Comparison of ENCODE assay signal across 8 mouse cellular contexts in genomic region chr8:50293501-50293900, GRCm38 (mm10).
DNase-seq lines count a peak whose midpoint lies in the region; ATAC-seq and TF ChIP-seq lines count a peak whose summit lies in the region.

No protein-coding gene starts in this region.

- H3K9ac ChIP-seq in forebrain, embryonic 15.5 days (replicated peaks): no peak overlapping the region
- H3K9ac ChIP-seq in neural tube, embryonic 14.5 days (replicated peaks; ENCODE audit: low read depth, low read length): no peak overlapping the region

- 1% methylated on average over 4 of the region's 4 CpGs for WGBS in forebrain, embryonic 15.5 days
- 5% methylated on average over 4 of the region's 4 CpGs for WGBS in kidney, adult 2 months
- WGBS in neural tube, embryonic 14.5 days: 3% methylated on average over 4 of the region's 4 CpGs

- DNase-seq in thymus, postnatal 14 days: peak; percentile 20
- DNase-seq in thymus, adult 18-20 months: no peak
- DNase-seq in c-Kit-positive CD71-positive TER-119-positive erythroid progenitor cells, embryonic 14.5 days (ENCODE audit: low spot score): peak; percentile 41
- DNase-seq in kidney, adult 2 months: peak; percentile 71
- peak; percentile 51 for DNase-seq in left cerebral cortex, postnatal 4 days
- DNase-seq in natural killer cell, adult 2 months (ENCODE audit: low spot score in 2 of 2): no peak

- H3K4me1 ChIP-seq in forebrain, embryonic 15.5 days: no peaks in the 10 kb centered on the region
- H3K4me1 ChIP-seq in kidney, adult 2 months (ENCODE audit: control insufficient read depth, insufficient read depth, low read length): no peaks in the 10 kb centered on the region
- no peaks in the 10 kb centered on the region for H3K4me1 ChIP-seq in neural tube, embryonic 14.5 days (ENCODE audit: control insufficient read depth, insufficient read depth, low read length)

- no peaks in the 10 kb centered on the region for H3K9me3 ChIP-seq in forebrain, embryonic 15.5 days
- H3K9me3 ChIP-seq in neural tube, embryonic 14.5 days (ENCODE audit: control insufficient read depth, low read length): no peaks in the 10 kb centered on the region

- 0 out of 2 replicates have a peak, but pooled peaks have one; percentile 17 for TF ChIP-seq CTCF in kidney, adult 2 months (conservative IDR thresholded peaks at IDR 0.05; ENCODE audit: insufficient read depth, insufficient read length, low read depth, low read length)

- no peaks in the 10 kb centered on the region for H3K36me3 ChIP-seq in forebrain, embryonic 15.5 days
- H3K36me3 ChIP-seq in kidney, adult 2 months (ENCODE audit: control insufficient read depth, insufficient read depth, low read length): no peaks in the 10 kb centered on the region
- no peaks in the 10 kb centered on the region for H3K36me3 ChIP-seq in neural tube, embryonic 14.5 days (ENCODE audit: control insufficient read depth, insufficient read depth, low read length)

- H3K27ac ChIP-seq in forebrain, embryonic 15.5 days (replicated peaks): no peak overlapping the region
- no peak overlapping the region for H3K27ac ChIP-seq in kidney, adult 2 months (ENCODE audit: insufficient read depth, low read depth, low read length)
- H3K27ac ChIP-seq in neural tube, embryonic 14.5 days (ENCODE audit: low read depth, low read length): no peak overlapping the region

- intact Hi-C loops in left cerebral cortex, postnatal 4 days (cut with DNase I): no loop called here

- no peak overlapping the region for H3K4me3 ChIP-seq in forebrain, embryonic 15.5 days
- no peak overlapping the region for H3K4me3 ChIP-seq in kidney, adult 2 months (ENCODE audit: insufficient read depth, low read depth, low read length)
- no peak overlapping the region for H3K4me3 ChIP-seq in neural tube, embryonic 14.5 days (ENCODE audit: low read depth, low read length)

- ATAC-seq in forebrain, embryonic 15.5 days (replicated peaks): peak; percentile 88
- peak; percentile 90 for ATAC-seq in neural tube, embryonic 14.5 days (ENCODE audit: low read depth)

- H3K27me3 ChIP-seq in forebrain, embryonic 15.5 days: no peaks in the 10 kb centered on the region
- no peaks in the 10 kb centered on the region for H3K27me3 ChIP-seq in kidney, adult 2 months (replicated peaks; ENCODE audit: control insufficient read depth, insufficient read depth, low read length)
- H3K27me3 ChIP-seq in neural tube, embryonic 14.5 days (ENCODE audit: control insufficient read depth, insufficient read depth, low read length): no peaks in the 10 kb centered on the region

- no peak overlapping the region for H3K4me2 ChIP-seq in forebrain, embryonic 15.5 days (replicated peaks)
- H3K4me2 ChIP-seq in neural tube, embryonic 14.5 days (ENCODE audit: low read depth, low read length): no peak overlapping the region

- no peak for TF ChIP-seq POLR2A in kidney, adult 2 months (IDR thresholded peaks at IDR 0.05; ENCODE audit: low read depth, low read length)

Comparison
In these comparisons a context has a peak if more than half of its experiments do, and no peak if none do; other contexts are left out.
1. DNase-seq: peak in thymus, postnatal 14 days (single experiment), c-Kit-positive CD71-positive TER-119-positive erythroid progenitor cells, embryonic 14.5 days (single experiment), kidney, adult 2 months (single experiment) and left cerebral cortex, postnatal 4 days (single experiment); none in thymus, adult 18-20 months (0 of 2) and natural killer cell, adult 2 months (0 of 2).